Mouse (Mus musculus): ENCODE results near the gene Cpne9. TPM values are rescaled to one million over a fixed set of nuclear protein-coding genes. Genes with fewer than 3 reads are reported as not detected.

The Cpne9 gene
- total RNA-seq, 2 experiments from 2014 or later, result 48.3 to 66.5 TPM

GRCm38 (mm10) chr6:113333137-113333950 is 51.2 kb downstream of the Cpne9 start:
- intact Hi-C loops (cut with DNase I), result no loop called here
- DNase-seq (ENCODE audit: low spot score in 2 of 2), result peak; percentile 75 to 83

DNA sequence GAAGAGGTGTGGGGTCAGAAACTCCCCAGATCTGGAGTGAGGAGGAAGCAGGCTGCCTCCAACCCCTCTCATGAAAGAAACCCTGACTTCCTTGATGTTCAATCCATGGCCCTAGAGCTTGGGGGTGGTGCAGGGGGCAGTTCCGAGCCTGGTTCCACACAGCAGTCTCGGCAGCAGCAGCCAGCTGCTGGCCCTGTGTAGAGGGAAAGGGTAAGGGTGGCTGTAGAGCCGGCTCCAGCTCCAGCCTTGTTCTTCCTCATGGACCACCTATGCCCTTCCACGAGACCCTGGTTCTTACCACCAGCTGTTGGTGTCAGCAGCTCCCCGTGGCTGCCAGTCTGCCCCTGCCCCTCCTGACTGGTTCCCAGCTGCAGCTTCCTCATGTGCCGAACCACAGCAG is 52.1 kb downstream of the Cpne9 start:
- no peak for DNase-seq (ENCODE audit: low spot score in 2 of 2)
- intact Hi-C loops (cut with DNase I), result no loop called here

DNA sequence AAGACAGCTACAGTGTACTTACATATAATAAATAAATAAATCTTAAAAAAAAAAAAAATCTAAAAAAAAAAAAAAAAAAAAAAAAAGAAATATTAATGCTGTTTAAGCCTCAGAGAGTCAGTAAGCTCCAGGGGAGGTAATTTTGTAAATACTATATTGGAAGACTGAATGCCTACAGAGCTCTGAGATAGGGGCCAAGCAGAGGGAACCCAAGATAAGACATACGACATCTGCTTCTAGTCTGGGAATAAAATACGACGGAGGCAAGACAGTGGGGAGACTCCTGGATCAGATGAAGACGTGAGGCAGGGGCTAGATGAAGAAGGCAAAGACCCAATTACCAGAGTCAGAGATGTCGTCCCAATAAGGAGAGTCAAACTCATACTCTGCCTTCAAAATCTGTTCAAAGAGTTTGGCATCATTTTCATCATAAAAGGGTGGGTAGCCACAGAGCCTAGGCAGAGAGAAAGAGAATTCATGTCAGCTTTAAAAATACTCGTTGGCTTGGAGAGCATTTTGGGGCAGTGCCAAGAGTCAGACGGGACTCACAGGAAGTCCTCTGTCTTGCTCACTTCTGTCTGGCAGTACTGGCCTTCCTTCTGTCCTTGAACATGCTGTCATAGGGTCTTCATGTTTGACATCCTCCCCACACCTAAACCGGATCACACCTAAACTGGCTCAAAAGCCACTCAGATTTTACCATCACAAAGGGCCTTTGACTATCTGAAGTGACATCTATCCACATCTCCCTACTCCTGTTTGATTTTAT is 54.9 kb downstream of the Cpne9 start:
- DNase-seq (ENCODE audit: low spot score in 2 of 2), result no peak
- intact Hi-C loops (cut with DNase I), result no loop called here

DNA sequence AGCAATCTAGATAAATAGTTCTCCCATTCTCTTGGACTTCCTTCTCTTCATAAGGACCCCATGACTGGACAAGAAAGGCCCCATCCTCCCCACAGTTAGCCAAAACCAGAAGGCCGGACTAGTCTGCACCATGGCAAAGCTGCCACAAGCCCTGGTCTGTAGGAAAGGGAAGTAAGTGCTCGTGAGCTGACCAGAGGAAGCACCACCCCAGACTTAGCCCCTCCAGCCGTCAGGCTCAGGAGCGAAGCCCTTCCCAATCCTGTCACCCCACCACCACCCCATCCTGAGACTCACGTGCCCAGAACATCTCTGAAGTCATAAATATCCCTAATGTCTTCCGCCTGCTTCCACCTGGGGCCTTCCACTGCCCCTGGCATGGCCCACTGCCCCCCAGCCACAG is 59.5 kb downstream of the Cpne9 start:
- intact Hi-C loops (cut with DNase I), result loop anchor here (5.0 kb wide), 1 partner anchor 36 kb away; the partner anchor contains the start of genes Arpc4 and Tada3
- DNase-seq (ENCODE audit: low spot score in 2 of 2), result peak; percentile 42 to 54

GRCm38 (mm10) chr6:113342297-113342696 is 60.2 kb downstream of the Cpne9 start:
- intact Hi-C loops (cut with DNase I), result loop anchor here (5.0 kb wide), 1 partner anchor 35 kb away; the partner anchor contains the start of genes Arpc4 and Tada3
- peak; percentile 36 to 48 for DNase-seq (ENCODE audit: low spot score in 2 of 2)

DNA sequence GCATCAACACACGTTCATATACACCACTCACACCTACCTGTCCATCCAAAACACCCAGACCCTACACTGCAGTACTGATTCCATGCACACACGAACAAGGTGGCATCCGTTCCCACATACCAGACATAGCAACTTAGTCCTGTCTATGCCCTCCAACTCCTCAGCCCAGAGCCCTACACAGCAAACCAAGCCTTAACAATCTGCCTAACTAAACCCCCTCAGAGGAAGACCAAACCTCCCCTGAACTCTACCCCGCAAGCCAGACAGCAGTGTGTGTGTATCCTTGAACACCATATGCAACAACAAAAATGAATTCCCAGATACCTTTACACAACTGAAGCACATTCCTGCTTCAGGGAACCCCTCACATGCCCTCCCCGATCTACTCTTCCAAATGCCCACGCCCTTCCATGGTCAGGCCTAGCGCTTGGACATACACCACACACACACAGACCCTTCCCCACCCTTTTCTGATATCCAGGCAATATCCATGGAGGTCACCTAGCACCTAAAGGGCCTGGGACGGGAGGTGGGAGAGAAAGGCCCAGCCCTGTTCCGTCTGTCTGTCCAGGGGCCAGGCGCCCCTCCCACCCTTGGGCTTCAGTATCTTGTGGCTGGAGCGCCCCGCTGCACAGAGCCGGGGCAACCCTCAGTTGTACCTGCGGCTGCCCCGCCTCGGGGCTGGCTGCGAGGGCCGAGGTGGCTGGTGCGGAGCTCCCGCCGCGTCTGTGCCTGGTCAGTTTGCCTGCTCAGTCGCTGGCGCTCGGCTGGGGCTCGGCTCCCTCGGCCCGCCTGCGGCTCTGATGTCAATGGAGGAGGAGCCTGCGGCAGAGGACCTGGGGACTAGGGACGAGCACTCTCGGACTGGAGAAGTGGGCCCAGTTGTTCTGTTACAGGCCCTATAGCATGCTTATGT is 61.3 kb downstream of the Cpne9 start, which contains the start of gene Camk1:
TSS of gene Camk1 (minus strand) at position 808 of the 916 bp plus-strand sequence.
- intact Hi-C loops (cut with DNase I), result loop anchor here (5.0 kb wide), 1 partner anchor 34 kb away; the partner anchor contains the start of genes Arpc4 and Tada3
- peak; percentile 44 to 77 for DNase-seq (ENCODE audit: low spot score in 2 of 2)

DNA sequence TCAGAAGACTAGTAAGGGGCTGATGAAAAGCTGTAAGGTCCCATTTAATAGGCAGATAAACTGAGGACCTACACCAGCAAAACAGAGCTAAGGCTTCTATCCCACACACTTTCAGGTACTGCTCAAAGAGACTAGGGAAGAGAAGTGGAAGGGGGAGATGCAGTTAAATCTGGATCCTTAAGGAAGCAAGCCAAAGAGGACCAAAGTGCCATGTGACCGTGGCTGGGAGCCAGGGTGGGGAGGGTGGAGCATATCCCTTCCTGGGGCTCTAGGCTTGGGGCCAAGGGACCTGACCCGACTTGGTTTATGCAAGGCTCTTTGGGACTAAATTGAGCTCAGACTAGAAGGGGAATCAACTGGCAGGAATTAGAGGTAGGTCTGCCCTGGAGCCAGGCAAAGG is 62.2 kb downstream of the Cpne9 start:
- DNase-seq (ENCODE audit: low spot score in 2 of 2), result peak in 1 of 2 experiments; percentile 46
- intact Hi-C loops (cut with DNase I), result loop anchor here (5.0 kb wide), 1 partner anchor 33 kb away; the partner anchor contains the start of genes Arpc4 and Tada3

- DNase-seq (ENCODE audit: low spot score in 2 of 2), result no peak
- intact Hi-C loops (cut with DNase I), result no loop called here
Observed at GRCm38 (mm10) chr6:113346897-113347296, 64.8 kb downstream of the Cpne9 start.

DNA sequence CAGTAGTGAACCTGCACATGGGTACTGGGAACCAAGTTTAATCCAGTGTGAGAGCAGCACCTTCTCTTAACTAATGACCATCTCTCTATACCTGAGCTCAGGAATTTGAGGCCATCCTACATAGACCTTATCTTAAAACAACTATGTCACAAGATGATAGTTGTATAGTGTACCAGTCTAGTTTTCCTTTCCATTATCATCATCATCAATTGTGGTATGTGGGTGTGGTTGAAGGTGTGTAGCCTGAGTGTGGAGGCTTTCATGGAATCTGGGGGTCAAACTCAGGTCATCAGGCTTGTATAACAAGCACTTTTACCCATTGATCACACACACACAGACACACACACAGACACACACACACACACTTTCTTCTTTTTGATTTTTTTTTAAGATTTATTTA is 68.4 kb downstream of the Cpne9 start:
- DNase-seq (ENCODE audit: low spot score in 2 of 2), result no peak
- intact Hi-C loops (cut with DNase I), result no loop called here

GRCm38 (mm10) chr6:113351161-113351560 is 69.1 kb downstream of the Cpne9 start:
- no peak for DNase-seq (ENCODE audit: low spot score in 2 of 2)
- intact Hi-C loops (cut with DNase I), result no loop called here

GRCm38 (mm10) chr6:113351653-113352052 is 69.5 kb downstream of the Cpne9 start:
- no peak for DNase-seq (ENCODE audit: low spot score in 2 of 2)
- intact Hi-C loops (cut with DNase I), result no loop called here

GRCm38 (mm10) chr6:113352820-113353219 is 70.7 kb downstream of the Cpne9 start:
- no peak for DNase-seq (ENCODE audit: low spot score in 2 of 2)
- intact Hi-C loops (cut with DNase I), result no loop called here

GRCm38 (mm10) chr6:113353696-113354095 is 71.6 kb downstream of the Cpne9 start:
- intact Hi-C loops (cut with DNase I), result no loop called here
- DNase-seq (ENCODE audit: low spot score in 2 of 2), result no peak

Other genes with a start within 250 kb of the Cpne9 start
- gene Thumpd3, start 236.1 kb upstream of the Cpne9 start, total RNA-seq (2021), result 10 to 100 TPM; 29.2 to 29.7 TPM
- 100 to 1,000 TPM; 131 TPM for gene Setd5, start 204.9 kb upstream of the Cpne9 start, total RNA-seq (2021)
- gene Lhfpl4, start 86.9 kb upstream of the Cpne9 start, total RNA-seq (2021), result 10 to 100 TPM; 98.3 to 98.4 TPM
- 10 to 100 TPM; 21.3 to 21.6 TPM for gene Mtmr14, start 44.5 kb upstream of the Cpne9 start, total RNA-seq (2021)
- 10 to 100 TPM; 25.7 to 26.9 TPM for gene Brpf1, start 24.8 kb downstream of the Cpne9 start, total RNA-seq (2021)
- gene Ogg1, start 44.7 kb downstream of the Cpne9 start, total RNA-seq (2021), result 1 to 10 TPM; 4.9 to 5.8 TPM
- 100 to 1,000 TPM; 102 to 109 TPM for gene Camk1, start 61.7 kb downstream of the Cpne9 start, total RNA-seq (2021)
- gene Tada3, start 95.6 kb downstream of the Cpne9 start, total RNA-seq (2021), result 10 to 100 TPM; 48.6 to 56.8 TPM
- 100 to 1,000 TPM; 285 to 296 TPM for gene Arpc4, start 95.8 kb downstream of the Cpne9 start, total RNA-seq (2021)
- 1 to 10 TPM; 6.5 to 7.8 TPM for gene Ttll3, start 107.0 kb downstream of the Cpne9 start, total RNA-seq (2021)
- 10 to 100 TPM; 13.4 to 16.5 TPM for gene Rpusd3, start 137.0 kb downstream of the Cpne9 start, total RNA-seq (2021)
- gene Cidec, start 153.5 kb downstream of the Cpne9 start, total RNA-seq (2021), result not detected
- 10 to 100 TPM; 47.9 to 48.3 TPM for gene Jagn1, start 160.3 kb downstream of the Cpne9 start, total RNA-seq (2021)
- under 1 TPM; 0.53 to 0.55 TPM for gene Il17re, start 176.2 kb downstream of the Cpne9 start, total RNA-seq (2021)
- gene Il17rc, start 189.1 kb downstream of the Cpne9 start, total RNA-seq (2021), result 1 to 10 TPM; 3.9 to 5.4 TPM
- 100 to 1,000 TPM; 107 to 111 TPM for gene Creld1, start 201.0 kb downstream of the Cpne9 start, total RNA-seq (2021)
- gene Prrt3, start 219.6 kb downstream of the Cpne9 start, total RNA-seq (2021), result 10 to 100 TPM; 48.0 to 48.6 TPM
- 10 to 100 TPM; 85.3 to 86.4 TPM for gene Emc3, start 249.3 kb downstream of the Cpne9 start, total RNA-seq (2021)
- 1 to 10 TPM; 2.2 to 3.2 TPM for gene Fancd2, start 249.4 kb downstream of the Cpne9 start, total RNA-seq (2021)